Mouse (Mus musculus): ENCODE measurements around the gene Zg16. TPM values are rescaled to one million over a fixed set of nuclear protein-coding genes. Genes with fewer than 3 reads are reported as not detected.

Zg16 gene
- total RNA-seq, 4 experiments from 2014 or later = not detected

Small RNA genes lying within 50 kb of the gene (microRNA-seq; reads per million reads assigned to microRNA genes)
- gene Gm44343 = 0 reads per million in 2 experiments

Other genes with a start within 250 kb of the Zg16 start
- gene Doc2a, start 239.9 kb downstream of the Zg16 start, total RNA-seq (2022) = 1 to 10 TPM in 2 of 4 experiments, under 1 TPM in 2; 0.15 to 1.4 (median 1.1) TPM
- gene Hirip3, start 225.4 kb downstream of the Zg16 start, total RNA-seq (2022) = 10 to 100 TPM in 3 of 4 experiments, 1 to 10 TPM in 1; 8.7 to 21.8 (median 15.2) TPM
- 10 to 100 TPM; 42.7 to 56.2 (median 48.0) TPM for gene Ino80e, start 225.0 kb downstream of the Zg16 start, total RNA-seq (2022)
- 100 to 1,000 TPM in 2 of 4 experiments, 10 to 100 TPM in 2; 68.1 to 117 (median 94.5) TPM for gene Taok2, start 202.6 kb downstream of the Zg16 start, total RNA-seq (2022)
- 10 to 100 TPM; 29.4 to 48.6 (median 37.2) TPM for gene Tmem219, start 164.4 kb downstream of the Zg16 start, total RNA-seq (2022)
- gene Kctd13, start 158.4 kb downstream of the Zg16 start, total RNA-seq (2022) = 10 to 100 TPM; 20.9 to 35.2 (median 33.6) TPM
- 1 to 10 TPM; 1.7 to 5.0 (median 3.7) TPM for gene Asphd1, start 137.7 kb downstream of the Zg16 start, total RNA-seq (2022)
- 100 to 1,000 TPM in 3 of 4 experiments, 10 to 100 TPM in 1; 94.1 to 133 (median 117) TPM for gene Sez6l2, start 136.8 kb downstream of the Zg16 start, total RNA-seq (2022)
- 100 to 1,000 TPM in 3 of 4 experiments, 10 to 100 TPM in 1; 99.2 to 107 (median 103) TPM for gene Cdipt, start 111.4 kb downstream of the Zg16 start, total RNA-seq (2022)
- 1 to 10 TPM in 1 of 4 experiments, under 1 TPM in 3; 0.46 to 1.8 (median 0.71) TPM for gene Cdiptos, start 111.2 kb downstream of the Zg16 start, total RNA-seq (2022)
- 100 to 1,000 TPM; 117 to 186 (median 125) TPM for gene Mvp, start 72.7 kb downstream of the Zg16 start, total RNA-seq (2022)
- gene Pagr1b, start 70.8 kb downstream of the Zg16 start, total RNA-seq (2022) = 1 to 10 TPM in 1 of 4 experiments, not detected in 3; 1.5 TPM
- gene Pagr1a, start 70.0 kb downstream of the Zg16 start, total RNA-seq (2022) = 10 to 100 TPM in 3 of 4 experiments, 1 to 10 TPM in 1; 7.5 to 36.1 (median 14.3) TPM
- 10 to 100 TPM in 3 of 4 experiments, 1 to 10 TPM in 1; 5.5 to 40.3 (median 28.9) TPM for gene Gm42742, start 66.2 kb downstream of the Zg16 start, total RNA-seq (2022)
- gene Prrt2, start 66.1 kb downstream of the Zg16 start, total RNA-seq (2022) = 1 to 10 TPM; 2.4 to 8.7 (median 6.4) TPM
- gene Maz, start 60.3 kb downstream of the Zg16 start, total RNA-seq (2022) = 100 to 1,000 TPM in 3 of 4 experiments, 10 to 100 TPM in 1; 99.9 to 123 (median 111) TPM
- 1 to 10 TPM; 1.5 to 3.6 (median 1.8) TPM for gene Kif22, start 44.9 kb downstream of the Zg16 start, total RNA-seq (2022)
- gene AI467606, start 4.0 kb upstream of the Zg16 start, total RNA-seq (2022) = 1 to 10 TPM; 1.4 to 1.8 (median 1.5) TPM
- under 1 TPM; 0.12 to 0.83 (median 0.31) TPM for gene Qprt, start 34.9 kb upstream of the Zg16 start, total RNA-seq (2022)
- 1 to 10 TPM; 1.2 to 2.0 (median 1.7) TPM for gene Spn, start 50.5 kb upstream of the Zg16 start, total RNA-seq (2022)
- 10 to 100 TPM; 61.9 to 89.2 (median 70.0) TPM for gene Cd2bp2, start 108.7 kb upstream of the Zg16 start, total RNA-seq (2022)
- 10 to 100 TPM; 47.9 to 63.7 (median 57.0) TPM for gene Tbc1d10b, start 121.1 kb upstream of the Zg16 start, total RNA-seq (2022)
- gene Mylpf, start 121.6 kb upstream of the Zg16 start, total RNA-seq (2022) = 1 to 10 TPM; 2.8 to 6.2 (median 3.7) TPM
- gene Zfp553, start 145.7 kb upstream of the Zg16 start, total RNA-seq (2022) = 10 to 100 TPM; 11.6 to 19.5 (median 15.0) TPM
- gene Sept1, start 145.8 kb upstream of the Zg16 start, total RNA-seq (2022) = 10 to 100 TPM in 2 of 4 experiments, 1 to 10 TPM in 2; 9.1 to 11.2 (median 10.3) TPM
- 10 to 100 TPM; 32.9 to 46.1 (median 39.7) TPM for gene Zfp771, start 156.9 kb upstream of the Zg16 start, total RNA-seq (2022)
- 10 to 100 TPM; 28.2 to 36.5 (median 31.6) TPM for gene Dctpp1, start 173.4 kb upstream of the Zg16 start, total RNA-seq (2022)
- 100 to 1,000 TPM in 1 of 4 experiments, 10 to 100 TPM in 3; 44.5 to 105 (median 76.5) TPM for gene Sephs2, start 186.7 kb upstream of the Zg16 start, total RNA-seq (2022)
- 1 to 10 TPM; 1.9 to 3.1 (median 2.7) TPM for gene Itgal, start 208.9 kb upstream of the Zg16 start, total RNA-seq (2022)

Measured in adrenal gland, adult 8-10 months (tissue).